Mouse (Mus musculus) thymus, adult 18-20 months (tissue): ENCODE results near the gene Ccdc159.

Experiments
- DNase-seq, 2 experiments: peaks; one replicate each; pipeline ENCODE4 v3.0.0; 2022; ENCODE audit warnings: mixed read lengths in 2 of 2

The Ccdc159 gene

GRCm38 (mm10) chr9:21962010-21962409, 34.7 kb downstream of the Ccdc159 start:
- DNase-seq = no peak

- DNase-seq = peak; percentile 37 to 41
Observed at GRCm38 (mm10) chr9:21962416-21963059, 35.3 kb downstream of the Ccdc159 start.

DNA sequence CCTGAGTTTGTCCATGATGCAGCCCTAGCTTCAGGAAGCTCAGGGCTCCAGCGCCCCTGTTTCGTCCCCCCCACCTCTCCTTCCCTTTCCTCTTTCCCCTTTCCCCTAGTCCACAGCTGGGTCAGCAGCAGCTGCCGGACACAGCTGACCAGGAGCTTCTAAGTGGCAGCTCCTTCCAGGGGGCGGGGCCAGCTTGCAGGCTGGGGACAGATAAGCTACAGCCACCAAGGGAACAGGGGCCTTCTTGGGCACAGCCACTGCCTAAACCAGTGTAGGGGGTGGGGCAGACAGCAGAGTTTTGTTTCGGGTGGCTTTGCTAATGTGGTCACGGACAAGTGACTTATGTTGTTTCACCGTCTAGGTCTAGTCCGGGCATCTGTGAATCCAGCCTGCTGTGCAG, 36.1 kb downstream of the Ccdc159 start, which contains the start of gene Epor:
Epor (minus strand) TSS at position 90 of the 400 bp plus-strand sequence.
- DNase-seq = no peak

- DNase-seq = no peak
Observed at GRCm38 (mm10) chr9:21968883-21969282, 41.6 kb downstream of the Ccdc159 start.

DNA sequence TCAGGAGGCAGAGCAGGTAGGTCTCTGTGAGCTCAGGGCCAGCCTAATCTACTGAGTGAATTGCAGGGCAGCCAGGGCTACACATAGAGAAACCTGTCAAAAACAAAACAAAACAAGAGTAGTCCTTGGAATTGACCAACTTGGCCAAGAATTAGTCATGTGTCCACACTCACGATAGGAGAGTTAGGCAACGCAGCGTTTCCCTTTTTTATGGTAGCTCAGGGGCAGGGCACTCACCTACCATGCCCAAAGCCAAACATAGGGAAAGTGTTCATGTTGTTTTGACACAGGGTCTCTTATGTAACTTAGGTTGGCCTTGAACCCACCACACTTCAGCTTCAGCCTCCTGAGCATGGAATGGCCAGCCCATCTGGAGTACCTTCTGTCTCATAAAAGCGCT, 42.0 kb downstream of the Ccdc159 start:
- DNase-seq = no peak

- DNase-seq = no peak
Observed at GRCm38 (mm10) chr9:21976626-21977175, 49.4 kb downstream of the Ccdc159 start.

- DNase-seq = no peak
Observed at GRCm38 (mm10) chr9:21977331-21977730, 50.1 kb downstream of the Ccdc159 start.

DNA sequence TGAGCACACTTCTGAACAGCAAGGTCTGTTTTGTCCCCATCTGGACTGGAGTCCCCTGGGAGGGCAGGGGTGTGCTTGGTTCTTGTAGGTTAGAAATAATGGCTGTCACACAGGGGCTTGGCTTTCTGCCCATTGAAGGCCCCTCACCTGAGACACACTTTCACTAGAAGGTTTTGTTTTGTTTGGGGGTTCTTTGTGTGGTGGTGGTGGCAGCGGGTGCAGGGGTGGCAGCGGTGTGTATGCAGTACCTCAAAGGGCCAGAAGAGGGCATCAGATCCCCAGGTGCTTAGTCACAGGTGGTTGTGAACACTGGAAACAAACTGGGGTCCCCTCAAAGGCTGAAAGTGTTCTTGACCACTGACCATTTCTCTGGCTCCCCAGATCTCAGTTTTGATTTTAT, 50.7 kb downstream of the Ccdc159 start:
- no peak for DNase-seq

DNA sequence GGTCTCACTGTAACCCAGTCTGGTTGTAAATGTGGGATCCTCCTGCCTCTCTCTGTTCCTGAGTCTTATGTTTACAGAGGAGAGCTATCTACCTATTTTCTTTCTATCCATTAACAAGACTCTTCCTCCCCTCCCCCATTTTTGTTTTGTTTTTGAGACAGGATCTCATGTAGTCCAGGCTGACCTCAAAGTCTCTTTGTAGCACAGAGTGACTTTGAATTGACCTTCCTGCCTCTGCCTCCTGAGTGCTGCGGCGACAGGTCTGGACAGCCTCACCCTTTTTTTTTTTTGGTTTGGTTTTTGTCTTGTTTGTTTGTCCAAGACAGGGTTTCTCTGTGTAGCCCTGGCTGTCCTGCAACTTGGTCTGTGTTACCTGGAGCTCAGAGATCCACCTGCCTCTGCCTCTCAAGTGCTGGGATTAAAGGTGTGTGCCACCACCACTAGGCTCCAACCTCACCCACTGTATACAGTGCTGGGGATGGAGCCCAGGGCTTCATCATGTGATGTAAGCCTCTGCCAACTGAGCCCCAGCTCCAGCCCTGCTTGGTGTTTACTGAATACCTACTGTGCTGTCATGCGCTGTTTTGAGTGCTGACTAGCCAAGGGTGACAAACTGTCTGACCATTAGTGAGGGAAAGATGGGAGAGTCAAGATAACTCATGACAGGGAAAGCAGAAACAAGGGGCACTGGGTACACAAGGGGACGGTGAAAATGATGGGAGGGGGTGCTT, 51.3 kb downstream of the Ccdc159 start:
- DNase-seq = no peak

GRCm38 (mm10) chr9:21983911-21984310, 56.6 kb downstream of the Ccdc159 start:
- DNase-seq = no peak
